Mouse (Mus musculus): Measurements from ENCODE around the gene Unc13b. TPM values are rescaled to one million over a fixed set of nuclear protein-coding genes. Genes with fewer than 3 reads are reported as not detected.

Unc13b gene
- polyA plus RNA-seq, 1 experiment from 2014 or later: 7.4 TPM

GRCm38 (mm10) chr4:43043644-43044357 is 15.0 kb upstream of the Unc13b start:
- H3K27me3 ChIP-seq (ENCODE audit: control insufficient read depth, insufficient read depth, low read length): no peaks in the 10 kb centered on the region
- peak overlapping the region; percentile 94 for H3K4me2 ChIP-seq (ENCODE audit: low read depth, low read length)
- peak; percentile 16 for ATAC-seq (ENCODE audit: insufficient read depth, low FRiP score)
- H3K27ac ChIP-seq (ENCODE audit: low read length): peak overlapping the region; percentile 95
- H3K4me3 ChIP-seq (replicated peaks; ENCODE audit: low read length): peak overlapping the region; percentile 72
- H3K36me3 ChIP-seq (ENCODE audit: control insufficient read depth, insufficient read depth, low read length): no peaks in the 10 kb centered on the region
- H3K9me3 ChIP-seq (replicated peaks; ENCODE audit: control insufficient read depth, low read length): no peaks in the 10 kb centered on the region
- H3K4me1 ChIP-seq (ENCODE audit: control insufficient read depth, insufficient read depth, low read length): peaks cover 28% of the 10 kb centered on the region
- H3K9ac ChIP-seq (ENCODE audit: low read length): peak overlapping the region; percentile 70
- 18% methylated on average over 7 of the region's 7 CpGs for WGBS

- H3K4me2 ChIP-seq (ENCODE audit: low read depth, low read length): peak overlapping the region; percentile 94
- 24% methylated on average over 4 of the region's 4 CpGs for WGBS
- peak overlapping the region; percentile 95 for H3K27ac ChIP-seq (ENCODE audit: low read length)
- no peaks in the 10 kb centered on the region for H3K27me3 ChIP-seq (ENCODE audit: control insufficient read depth, insufficient read depth, low read length)
- H3K9ac ChIP-seq (ENCODE audit: low read length): peak overlapping the region; percentile 70
- peak overlapping the region; percentile 72 for H3K4me3 ChIP-seq (replicated peaks; ENCODE audit: low read length)
- peaks cover 20% of the 10 kb centered on the region for H3K4me1 ChIP-seq (ENCODE audit: control insufficient read depth, insufficient read depth, low read length)
- no peaks in the 10 kb centered on the region for H3K36me3 ChIP-seq (ENCODE audit: control insufficient read depth, insufficient read depth, low read length)
- H3K9me3 ChIP-seq (replicated peaks; ENCODE audit: control insufficient read depth, low read length): no peaks in the 10 kb centered on the region
- ATAC-seq (ENCODE audit: insufficient read depth, low FRiP score): no peak
Measured at GRCm38 (mm10) chr4:43044673-43045072, 14.1 kb upstream of the Unc13b start.

DNA sequence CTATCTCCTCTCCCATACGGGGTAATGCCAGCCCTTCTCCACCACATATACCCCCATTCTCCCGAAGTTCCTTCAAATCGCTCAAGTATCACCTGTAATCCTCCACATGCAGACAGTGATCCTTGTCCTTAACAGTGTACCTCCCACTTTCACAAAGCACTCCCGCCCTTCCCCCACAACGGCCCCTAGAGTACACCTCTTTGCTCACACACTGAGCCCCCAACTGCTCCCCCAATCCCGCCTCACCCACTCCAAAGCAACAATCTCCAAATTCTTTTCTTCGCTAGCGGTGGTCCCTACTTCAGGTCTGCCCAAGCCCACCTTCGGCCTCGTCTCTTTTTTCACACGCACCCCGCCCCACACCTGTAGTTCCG is 13.5 kb upstream of the Unc13b start:
- Histone ChIP-seq H3K9ac (ENCODE audit: low read length) (peak overlapping the region; percentile 70), H3K4me3 (replicated peaks; ENCODE audit: low read length) (peak overlapping the region; percentile 72), H3K36me3 (ENCODE audit: control insufficient read depth, insufficient read depth, low read length) (no peaks in the 10 kb centered on the region), H3K4me2 (ENCODE audit: low read depth, low read length) (peak overlapping the region; percentile 94), H3K4me1 (ENCODE audit: control insufficient read depth, insufficient read depth, low read length) (peaks cover 20% of the 10 kb centered on the region), H3K27ac (ENCODE audit: low read length) (peak overlapping the region; percentile 95), H3K27me3 (ENCODE audit: control insufficient read depth, insufficient read depth, low read length) (no peaks in the 10 kb centered on the region), H3K9me3 (replicated peaks; ENCODE audit: control insufficient read depth, low read length) (no peaks in the 10 kb centered on the region)
- WGBS: 3% methylated on average over 13 of the region's 13 CpGs
- ATAC-seq (ENCODE audit: insufficient read depth, low FRiP score): no peak; the same call in 1 of the 2 replicates

DNA sequence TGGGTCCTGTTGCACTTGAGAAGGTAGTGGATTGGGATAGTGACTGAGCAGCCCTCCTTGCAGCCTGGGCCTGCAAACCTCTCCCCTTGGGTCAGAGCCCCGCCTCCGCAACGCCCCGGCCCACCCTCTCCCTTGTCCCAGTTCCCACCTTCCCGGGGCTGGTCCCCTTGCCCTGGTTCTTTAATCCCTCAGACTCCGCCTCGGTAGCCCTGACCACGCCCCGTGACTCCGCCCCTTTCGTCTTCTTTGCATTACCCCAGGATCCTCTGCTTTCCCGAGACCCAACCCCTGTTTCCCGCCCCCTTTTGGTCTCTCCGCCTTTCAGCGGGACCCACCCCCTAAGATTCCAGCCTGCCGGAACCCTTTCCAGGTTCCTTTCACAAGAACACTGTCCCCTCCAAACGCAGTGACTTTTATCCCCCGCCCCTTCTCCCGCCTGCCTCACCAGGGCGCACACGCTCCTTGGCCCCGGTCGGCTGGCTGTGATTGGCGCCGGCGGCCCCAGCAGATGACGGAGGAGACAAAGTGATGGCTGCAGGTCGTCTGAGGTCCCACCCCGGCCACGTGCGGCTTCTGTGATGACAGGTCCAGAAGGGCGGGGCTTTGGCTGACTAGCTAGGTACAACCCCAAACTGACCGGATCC is 13.0 kb upstream of the Unc13b start, which contains the start of gene Fam214b:
Fam214b (minus strand) TSS at position 562 of the 644 bp plus-strand sequence.
- no peaks in the 10 kb centered on the region for H3K27me3 ChIP-seq (ENCODE audit: control insufficient read depth, insufficient read depth, low read length)
- no peaks in the 10 kb centered on the region for H3K36me3 ChIP-seq (ENCODE audit: control insufficient read depth, insufficient read depth, low read length)
- H3K27ac ChIP-seq (ENCODE audit: low read length): peak within 1 kb of the TSS; percentile 95
- H3K9me3 ChIP-seq (replicated peaks; ENCODE audit: control insufficient read depth, low read length): no peaks in the 10 kb centered on the region
- H3K9ac ChIP-seq (ENCODE audit: low read length): peak within 1 kb of the TSS; percentile 72
- peak within 1 kb of the TSS; percentile 94 for H3K4me2 ChIP-seq (ENCODE audit: low read depth, low read length)
- peak; percentile 94 for ATAC-seq (ENCODE audit: insufficient read depth, low FRiP score)
- WGBS: 1% methylated on average over 33 of the region's 33 CpGs
- peak within 1 kb of the TSS; percentile 72 for H3K4me3 ChIP-seq (replicated peaks; ENCODE audit: low read length)
- peaks cover 15% of the 10 kb centered on the region for H3K4me1 ChIP-seq (ENCODE audit: control insufficient read depth, insufficient read depth, low read length)

GRCm38 (mm10) chr4:43046607-43047006 is 12.1 kb upstream of the Unc13b start:
- H3K9ac ChIP-seq (ENCODE audit: low read length): no peak overlapping the region
- H3K4me2 ChIP-seq (ENCODE audit: low read depth, low read length): no peak overlapping the region
- H3K4me3 ChIP-seq (replicated peaks; ENCODE audit: low read length): no peak overlapping the region
- H3K4me1 ChIP-seq (ENCODE audit: control insufficient read depth, insufficient read depth, low read length): peaks cover 15% of the 10 kb centered on the region
- WGBS: 54% methylated on average over 5 of the region's 5 CpGs
- H3K27ac ChIP-seq (ENCODE audit: low read length): no peak overlapping the region
- ATAC-seq (ENCODE audit: insufficient read depth, low FRiP score): no peak
- H3K36me3 ChIP-seq (ENCODE audit: control insufficient read depth, insufficient read depth, low read length): no peaks in the 10 kb centered on the region
- no peaks in the 10 kb centered on the region for H3K9me3 ChIP-seq (replicated peaks; ENCODE audit: control insufficient read depth, low read length)
- H3K27me3 ChIP-seq (ENCODE audit: control insufficient read depth, insufficient read depth, low read length): no peaks in the 10 kb centered on the region

DNA sequence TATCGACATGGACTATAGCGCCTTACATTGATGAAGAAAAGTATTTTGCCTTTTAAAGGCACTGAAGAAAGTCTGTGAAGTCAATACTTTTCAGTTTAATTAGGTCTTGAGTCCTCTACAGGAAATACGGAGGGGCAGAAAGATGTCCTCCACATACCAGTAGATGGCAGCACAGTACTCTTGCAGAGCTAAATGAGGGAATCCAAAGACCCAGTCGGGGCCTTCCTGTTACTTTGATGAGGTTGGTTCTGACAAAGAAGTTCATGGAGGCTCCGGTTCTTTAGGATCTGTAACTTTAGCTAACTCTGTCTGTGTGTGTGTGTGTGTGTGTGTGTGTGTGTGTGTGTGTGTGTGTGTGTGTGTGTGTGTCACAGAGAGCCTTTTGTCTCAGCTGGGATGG is 11.5 kb upstream of the Unc13b start:
- no peaks in the 10 kb centered on the region for H3K36me3 ChIP-seq (ENCODE audit: control insufficient read depth, insufficient read depth, low read length)
- no peak overlapping the region for H3K4me3 ChIP-seq (replicated peaks; ENCODE audit: low read length)
- WGBS: 5% methylated on average over 5 of the region's 5 CpGs
- H3K9ac ChIP-seq (ENCODE audit: low read length): no peak overlapping the region
- H3K4me2 ChIP-seq (ENCODE audit: low read depth, low read length): no peak overlapping the region
- ATAC-seq (ENCODE audit: insufficient read depth, low FRiP score): no peak
- no peak overlapping the region for H3K27ac ChIP-seq (ENCODE audit: low read length)
- no peaks in the 10 kb centered on the region for H3K9me3 ChIP-seq (replicated peaks; ENCODE audit: control insufficient read depth, low read length)
- no peaks in the 10 kb centered on the region for H3K27me3 ChIP-seq (ENCODE audit: control insufficient read depth, insufficient read depth, low read length)
- H3K4me1 ChIP-seq (ENCODE audit: control insufficient read depth, insufficient read depth, low read length): peaks cover 15% of the 10 kb centered on the region

DNA sequence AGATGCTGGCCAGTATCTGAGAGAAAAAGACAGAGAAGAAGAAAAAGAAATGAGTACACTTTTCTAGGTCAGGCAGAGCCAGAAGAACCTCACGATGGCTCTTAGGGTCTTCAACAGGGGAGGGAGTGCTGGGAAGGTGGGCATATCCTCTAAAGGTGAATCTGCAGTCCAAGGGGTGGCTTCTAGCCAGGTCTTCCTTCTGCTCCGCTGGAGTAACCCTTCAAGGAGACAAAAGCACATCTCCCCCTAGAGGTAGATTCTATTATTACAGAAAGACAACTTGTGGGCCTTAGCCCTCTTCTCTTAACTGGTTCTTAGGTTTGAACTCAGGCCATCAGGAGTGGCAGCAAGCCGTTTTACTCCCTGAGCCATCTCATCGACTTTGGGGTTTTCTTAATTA is 6.1 kb upstream of the Unc13b start:
- H3K36me3 ChIP-seq (ENCODE audit: control insufficient read depth, insufficient read depth, low read length): no peaks in the 10 kb centered on the region
- peak; percentile 71; the same call in 1 of the 2 replicates for ATAC-seq (ENCODE audit: insufficient read depth, low FRiP score)

DNA sequence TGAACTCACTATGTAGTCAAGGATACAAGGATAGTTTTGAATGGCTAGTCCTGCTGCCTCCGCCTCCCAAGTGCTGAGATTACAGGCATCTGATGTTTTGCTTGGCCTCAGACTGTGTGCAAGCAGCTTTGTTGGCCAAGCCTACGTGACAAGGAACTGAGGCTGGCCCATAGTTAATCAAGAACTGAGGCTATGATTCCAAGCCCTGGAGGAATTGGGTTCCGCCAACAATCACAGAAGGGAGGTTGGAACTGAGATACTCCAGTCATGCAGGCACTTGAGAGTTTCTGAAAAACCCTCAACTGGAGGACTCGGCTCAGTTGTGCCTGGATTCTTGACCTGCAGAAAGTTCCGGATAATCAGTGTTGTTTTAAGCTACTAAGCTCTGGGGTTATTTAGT is 1.1 kb upstream of the Unc13b start:
- Histone ChIP-seq H3K4me1 (ENCODE audit: control insufficient read depth, insufficient read depth, low read length) (no peaks in the 10 kb centered on the region), H3K4me2 (ENCODE audit: low read depth, low read length) (no peak overlapping the region), H3K27me3 (ENCODE audit: control insufficient read depth, insufficient read depth, low read length) (no peaks in the 10 kb centered on the region), H3K9me3 (replicated peaks; ENCODE audit: control insufficient read depth, low read length) (no peaks in the 10 kb centered on the region), H3K27ac (ENCODE audit: low read length) (no peak overlapping the region), H3K4me3 (replicated peaks; ENCODE audit: low read length) (no peak overlapping the region), H3K9ac (ENCODE audit: low read length) (no peak overlapping the region), H3K36me3 (ENCODE audit: control insufficient read depth, insufficient read depth, low read length) (no peaks in the 10 kb centered on the region)
- 89% methylated on average over 5 of the region's 5 CpGs for WGBS
- ATAC-seq (ENCODE audit: insufficient read depth, low FRiP score): no peak

More for the DNA sequence above, 6.1 kb upstream of the Unc13b start:
- no peak overlapping the region for H3K9ac ChIP-seq (ENCODE audit: low read length)
- H3K27me3 ChIP-seq (ENCODE audit: control insufficient read depth, insufficient read depth, low read length): no peaks in the 10 kb centered on the region
- H3K27ac ChIP-seq (ENCODE audit: low read length): no peak overlapping the region
- no peaks in the 10 kb centered on the region for H3K9me3 ChIP-seq (replicated peaks; ENCODE audit: control insufficient read depth, low read length)
- 16% methylated on average over 4 of the region's 4 CpGs for WGBS
- no peaks in the 10 kb centered on the region for H3K4me1 ChIP-seq (ENCODE audit: control insufficient read depth, insufficient read depth, low read length)
- no peak overlapping the region for H3K4me2 ChIP-seq (ENCODE audit: low read depth, low read length)
- H3K4me3 ChIP-seq (replicated peaks; ENCODE audit: low read length): no peak overlapping the region

GRCm38 (mm10) chr4:43058392-43058752 is 381 bp upstream of the Unc13b start:
- 21% methylated on average over 8 of the region's 8 CpGs for WGBS
- Histone ChIP-seq H3K4me2 (ENCODE audit: low read depth, low read length) (peak overlapping the region; percentile 73), H3K27me3 (ENCODE audit: control insufficient read depth, insufficient read depth, low read length) (no peaks in the 10 kb centered on the region), H3K36me3 (ENCODE audit: control insufficient read depth, insufficient read depth, low read length) (no peaks in the 10 kb centered on the region), H3K4me3 (replicated peaks; ENCODE audit: low read length) (peak overlapping the region; percentile 66), H3K4me1 (ENCODE audit: control insufficient read depth, insufficient read depth, low read length) (no peaks in the 10 kb centered on the region), H3K27ac (ENCODE audit: low read length) (no peak overlapping the region), H3K9me3 (replicated peaks; ENCODE audit: control insufficient read depth, low read length) (no peaks in the 10 kb centered on the region), H3K9ac (ENCODE audit: low read length) (no peak overlapping the region)
- no peak for ATAC-seq (ENCODE audit: insufficient read depth, low FRiP score)

All from stomach, embryonic 16.5 days (tissue).